Mouse (Mus musculus) embryonic facial prominence, embryonic 14.5 days (tissue): ENCODE measurements at regions not wholly inside any gene's neighbourhood (a gene's known extent, or its start where the extent isn't known, plus 50 kb on each side); places are given as distances from the start of the nearest gene placed in this dataset.

Experiments
- ATAC-seq: fragments of 200-750 bp; cut with Nextera tagmentation; 2 replicates; pipeline ENCODE4 v1.8.0; 2017; ENCODE audit warnings: low read depth, moderate number of reproducible peaks, moderate TSS enrichment
- DNase-seq: peaks from one replicate; pipeline ENCODE4 v3.0.0-alpha.2; 2015; ENCODE audit warnings: low spot score
- H3K27ac ChIP-seq: fragments of 300-500 bp; sonication (generic); replicated peaks from 2 replicates; pipeline ENCODE4 v1.5.1; 2014; ENCODE audit warnings: low read depth, mild to moderate bottlenecking, low read length, moderate library complexity
- H3K27me3 ChIP-seq: fragments of 300-500 bp; sonication (generic); replicated peaks from 2 replicates; pipeline ENCODE4 v1.6.1; 2014; ENCODE audit warnings: low read length; ENCODE audit not compliant: control insufficient read depth, insufficient read depth
- H3K36me3 ChIP-seq: fragments of 300-500 bp; sonication (generic); 2 replicates; pipeline ENCODE4 v1.6.1; 2014; ENCODE audit warnings: low read length, mixed read lengths; ENCODE audit not compliant: control insufficient read depth, insufficient read depth
- H3K4me1 ChIP-seq: fragments of 300-500 bp; sonication (generic); 2 replicates; pipeline ENCODE4 v1.6.1; 2014; ENCODE audit warnings: antibody characterized with exemption, low read length; ENCODE audit not compliant: control insufficient read depth, insufficient read depth
- H3K4me2 ChIP-seq: fragments of 300-500 bp; sonication (generic); 2 replicates; pipeline ENCODE4 v1.6.1; 2014; ENCODE audit warnings: low read depth, mild to moderate bottlenecking, low read length, moderate library complexity, mixed read lengths
- H3K4me3 ChIP-seq: fragments of 300-500 bp; sonication (generic); 2 replicates; pipeline ENCODE4 v1.5.1; 2014; ENCODE audit warnings: low read depth, mild to moderate bottlenecking, low read length
- H3K9ac ChIP-seq: fragments of 300-500 bp; sonication (generic); 2 replicates; pipeline ENCODE4 v1.6.1; 2014; ENCODE audit warnings: low read depth, mild to moderate bottlenecking, low read length, moderate library complexity, mixed read lengths
- H3K9me3 ChIP-seq: fragments of 300-500 bp; sonication (generic); 2 replicates; pipeline ENCODE4 v1.6.1; 2016; ENCODE audit warnings: low read length; ENCODE audit not compliant: control insufficient read depth
- WGBS: fragments of 180-500 bp; shearing (Covaris S2); extraction: QIAGEN DNeasy Blood & Tissue Kit; methylation state at CpG from one replicate; pipeline ENCODE4 v1.1.7; 2014; 5-methylcytosine and 5-hydroxymethylcytosine counted together

- Histone ChIP-seq H3K4me3 (no peak overlapping the region), H3K27ac (no peak overlapping the region), H3K4me1 (no peaks in the 10 kb centered on the region), H3K27me3 (no peaks in the 10 kb centered on the region), H3K9me3 (no peaks in the 10 kb centered on the region), H3K4me2 (no peak overlapping the region), H3K36me3 (no peaks in the 10 kb centered on the region), H3K9ac (no peak overlapping the region)
- peak; percentile 48 for DNase-seq
- WGBS: 36% methylated on average over 13 of the region's 13 CpGs
- no peak for ATAC-seq
Measured at GRCm38 (mm10) chr1:34642304-34642893, 62.9 kb downstream of the Amer3 start.

GRCm38 (mm10) chr1:34653963-34654644, 74.6 kb downstream of the Amer3 start:
- Histone ChIP-seq H3K27ac (no peak overlapping the region), H3K4me2 (no peak overlapping the region), H3K36me3 (no peaks in the 10 kb centered on the region), H3K9me3 (no peaks in the 10 kb centered on the region), H3K27me3 (no peaks in the 10 kb centered on the region), H3K4me3 (no peak overlapping the region), H3K4me1 (no peaks in the 10 kb centered on the region), H3K9ac (no peak overlapping the region)
- ATAC-seq (no peak), DNase-seq (no peak)
- WGBS: 85% methylated on average over 10 of the region's 10 CpGs

- Histone ChIP-seq H3K36me3 (no peaks in the 10 kb centered on the region), H3K9me3 (no peaks in the 10 kb centered on the region), H3K27me3 (no peaks in the 10 kb centered on the region), H3K4me2 (no peak overlapping the region), H3K4me1 (no peaks in the 10 kb centered on the region), H3K4me3 (no peak overlapping the region), H3K27ac (no peak overlapping the region), H3K9ac (no peak overlapping the region)
- no peak for ATAC-seq
- peak; percentile 12 for DNase-seq
Measured at GRCm38 (mm10) chr1:34657481-34657880, 78.0 kb downstream of the Amer3 start.

GRCm38 (mm10) chr1:34663875-34664547, 84.6 kb downstream of the Amer3 start:
- no peak overlapping the region for H3K27ac ChIP-seq
- no peak overlapping the region for H3K4me2 ChIP-seq
- no peaks in the 10 kb centered on the region for H3K36me3 ChIP-seq
- H3K9me3 ChIP-seq: no peaks in the 10 kb centered on the region
- no peaks in the 10 kb centered on the region for H3K4me1 ChIP-seq
- no peak overlapping the region for H3K9ac ChIP-seq
- H3K27me3 ChIP-seq: no peaks in the 10 kb centered on the region
- no peak for ATAC-seq
- H3K4me3 ChIP-seq: no peak overlapping the region
- WGBS: 76% methylated on average over 4 of the region's 4 CpGs
- DNase-seq: no peak

- 81% methylated on average over 11 of the region's 11 CpGs for WGBS
- Histone ChIP-seq H3K27me3 (no peaks in the 10 kb centered on the region), H3K4me2 (no peak overlapping the region), H3K4me3 (no peak overlapping the region), H3K9me3 (no peaks in the 10 kb centered on the region), H3K27ac (no peak overlapping the region), H3K4me1 (no peaks in the 10 kb centered on the region), H3K9ac (no peak overlapping the region), H3K36me3 (no peaks in the 10 kb centered on the region)
- DNase-seq (peak; percentile 45), ATAC-seq (peak; percentile 41; the same call in 1 of the 2 replicates)
Measured at GRCm38 (mm10) chr1:34664816-34665511, 85.5 kb downstream of the Amer3 start.

- Histone ChIP-seq H3K27ac (no peak overlapping the region), H3K4me2 (no peak overlapping the region), H3K9me3 (no peaks in the 10 kb centered on the region), H3K9ac (no peak overlapping the region), H3K4me3 (no peak overlapping the region), H3K36me3 (no peaks in the 10 kb centered on the region), H3K4me1 (no peaks in the 10 kb centered on the region), H3K27me3 (no peaks in the 10 kb centered on the region)
- ATAC-seq (no peak; the same call in 1 of the 2 replicates), DNase-seq (no peak)
- WGBS: 80% methylated on average over 4 of the region's 5 CpGs
Measured at GRCm38 (mm10) chr1:34665512-34665854, 86.0 kb downstream of the Amer3 start.

GRCm38 (mm10) chr1:34666226-34666662, 86.8 kb downstream of the Amer3 start:
- H3K4me3 ChIP-seq: no peak overlapping the region
- no peaks in the 10 kb centered on the region for H3K36me3 ChIP-seq
- 71% methylated on average over 13 of the region's 13 CpGs for WGBS
- no peaks in the 10 kb centered on the region for H3K9me3 ChIP-seq
- DNase-seq (peak; percentile 7), ATAC-seq (peak; percentile 37; the same call in 1 of the 2 replicates)
- H3K27me3 ChIP-seq: no peaks in the 10 kb centered on the region
- no peaks in the 10 kb centered on the region for H3K4me1 ChIP-seq
- no peak overlapping the region for H3K4me2 ChIP-seq
- no peak overlapping the region for H3K9ac ChIP-seq
- H3K27ac ChIP-seq: no peak overlapping the region

- peak overlapping the region; percentile 47 for H3K4me3 ChIP-seq
- DNase-seq: no peak
- H3K27me3 ChIP-seq: peaks cover 50% of the 10 kb centered on the region
- peak overlapping the region; percentile 92; the same call in 1 of the 2 replicates for H3K4me2 ChIP-seq
- no peak overlapping the region for H3K9ac ChIP-seq
- peaks cover 8% of the 10 kb centered on the region; the same call in 1 of the 2 replicates for H3K4me1 ChIP-seq
- H3K9me3 ChIP-seq: no peaks in the 10 kb centered on the region
- no peaks in the 10 kb centered on the region for H3K36me3 ChIP-seq
- ATAC-seq: no peak
- 47% methylated on average over 12 of the region's 12 CpGs for WGBS
- H3K27ac ChIP-seq: no peak overlapping the region
Measured at GRCm38 (mm10) chr1:34677105-34677741, 97.8 kb downstream of the Amer3 start.
